Mouse (Mus musculus): ENCODE measurements around the gene Vcam1. TPM values are rescaled to one million over a fixed set of nuclear protein-coding genes. Genes with fewer than 3 reads are reported as not detected.

Vcam1 gene
- 10 to 100 TPM; 20.7 to 24.3 TPM for total RNA-seq (2021)

GRCm38 (mm10) chr3:116129259-116129738 is at the start of gene Vcam1:
Gene Vcam1 (minus strand): TSS chr3:116129688.
- peak; percentile 31 to 32 for DNase-seq

- DNase-seq: no peak
Observed at GRCm38 (mm10) chr3:116175106-116175505, 45.6 kb upstream of the Vcam1 start.

- no peak for DNase-seq
Observed at GRCm38 (mm10) chr3:116171461-116171860, 42.0 kb upstream of the Vcam1 start.

GRCm38 (mm10) chr3:116168056-116168455 is 38.6 kb upstream of the Vcam1 start:
- no peak for DNase-seq

DNA sequence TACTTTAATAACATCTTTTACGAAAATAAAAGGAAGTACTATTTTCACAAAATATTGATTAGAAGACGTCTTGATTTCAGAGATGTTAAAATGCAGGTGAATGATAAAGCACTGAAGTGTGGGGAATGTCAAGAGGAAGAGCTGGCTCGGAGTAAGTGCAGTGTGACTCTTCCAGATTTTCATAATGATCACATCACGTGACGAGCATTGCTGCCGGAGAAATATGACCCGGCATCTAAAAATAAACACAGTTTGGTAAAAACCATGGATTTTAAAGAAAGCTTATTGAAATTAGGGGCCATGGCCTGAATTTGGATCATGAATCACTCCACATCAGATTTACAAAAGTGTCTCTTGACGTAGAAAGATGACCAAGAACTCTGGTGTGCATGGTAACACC is 36.8 kb upstream of the Vcam1 start:
- DNase-seq: no peak

DNA sequence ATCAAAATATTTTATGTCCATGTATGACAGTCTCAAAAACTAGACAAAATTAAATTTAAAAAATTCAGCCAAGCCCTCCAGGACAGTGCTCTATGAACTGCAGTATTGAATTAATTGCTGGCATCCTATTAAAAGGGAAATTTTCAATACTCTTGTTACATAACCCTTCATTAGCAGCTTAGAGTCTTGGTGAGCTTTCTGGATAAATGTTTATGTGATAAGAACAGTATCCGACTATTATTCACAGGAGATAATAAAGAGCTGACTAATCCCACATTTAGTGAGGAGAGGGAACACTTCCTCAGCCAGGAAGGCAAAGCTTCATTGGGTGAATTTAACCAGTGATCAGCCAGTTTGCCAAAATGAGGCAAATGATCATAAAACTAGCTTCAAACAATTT is 35.5 kb upstream of the Vcam1 start:
- DNase-seq: no peak

DNA sequence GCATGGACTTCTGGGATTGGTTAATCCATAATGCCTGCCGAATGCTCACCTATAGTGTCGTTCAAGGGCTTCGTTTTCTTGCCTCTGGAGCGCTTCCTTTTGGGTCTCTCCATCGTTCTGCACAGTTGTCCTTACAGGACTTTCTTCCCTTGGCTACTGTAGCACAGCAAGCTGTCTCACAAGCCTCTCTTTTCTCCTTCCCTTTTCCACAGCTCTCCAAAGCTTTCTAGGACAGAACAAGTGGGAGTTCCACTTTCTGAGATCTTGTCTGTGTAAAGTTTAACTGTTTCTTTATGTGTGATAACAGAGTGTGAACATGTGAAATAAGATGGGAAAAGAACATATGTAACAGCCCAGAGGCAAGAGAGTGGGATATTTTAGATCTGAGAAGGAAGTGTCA is 34.0 kb upstream of the Vcam1 start:
- no peak for DNase-seq

DNA sequence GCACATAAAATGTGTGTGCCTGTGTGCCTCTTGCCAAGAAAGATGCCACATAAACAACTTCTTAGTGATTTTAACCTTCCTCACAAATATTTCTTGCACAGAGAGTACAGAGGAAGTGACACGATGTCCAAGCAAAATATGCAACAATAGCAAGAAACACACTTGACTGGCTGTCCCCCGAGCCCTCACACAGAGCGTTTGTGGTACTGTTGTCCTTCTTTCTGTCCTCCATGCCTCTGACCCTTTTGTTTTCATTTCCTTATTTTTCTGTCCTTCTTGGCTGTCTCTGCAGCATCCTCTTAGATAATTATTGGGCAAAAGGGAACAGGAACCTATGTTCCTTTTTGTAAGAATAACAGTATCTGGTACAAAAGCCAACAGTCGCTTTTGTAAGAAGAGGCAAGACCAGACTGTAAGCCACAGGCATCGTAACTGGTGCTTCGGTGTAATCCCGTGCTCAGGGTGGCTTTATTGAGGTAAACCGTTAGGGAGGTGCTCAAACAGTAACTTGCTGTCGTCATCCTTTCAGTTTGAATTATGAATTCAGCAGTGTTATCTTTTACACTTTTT is 32.7 kb upstream of the Vcam1 start:
- DNase-seq: no peak

DNA sequence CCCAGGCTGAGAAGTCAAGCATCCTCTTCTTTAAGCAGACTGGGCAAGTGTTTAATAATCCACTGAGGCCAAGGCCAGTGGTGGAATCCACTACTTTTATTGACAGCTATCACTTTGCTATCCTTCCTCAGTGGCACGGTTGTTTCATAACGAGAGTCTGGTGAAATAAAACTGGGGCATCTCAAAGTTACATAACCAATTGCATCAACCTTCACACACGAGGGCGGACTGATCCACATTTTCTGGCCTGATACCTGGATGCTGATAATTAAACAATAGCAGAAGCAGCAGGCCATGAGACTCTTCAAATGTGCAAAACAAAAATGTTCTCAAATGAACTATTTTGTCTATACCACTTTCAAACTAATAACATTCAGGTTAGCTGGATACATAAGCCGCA is 29.9 kb upstream of the Vcam1 start:
- DNase-seq: no peak

GRCm38 (mm10) chr3:116157447-116157990 is 28.0 kb upstream of the Vcam1 start:
- DNase-seq: no peak

GRCm38 (mm10) chr3:116150056-116150632 is 20.7 kb upstream of the Vcam1 start:
- DNase-seq: no peak

- no peak for DNase-seq
Observed at GRCm38 (mm10) chr3:116149096-116149495, 19.6 kb upstream of the Vcam1 start.

GRCm38 (mm10) chr3:116148676-116149075 is 19.2 kb upstream of the Vcam1 start:
- DNase-seq: no peak

- DNase-seq: no peak
Observed at GRCm38 (mm10) chr3:116141226-116141625, 11.7 kb upstream of the Vcam1 start.

- no peak for DNase-seq
Observed at GRCm38 (mm10) chr3:116139000-116139399, 9.5 kb upstream of the Vcam1 start.

DNA sequence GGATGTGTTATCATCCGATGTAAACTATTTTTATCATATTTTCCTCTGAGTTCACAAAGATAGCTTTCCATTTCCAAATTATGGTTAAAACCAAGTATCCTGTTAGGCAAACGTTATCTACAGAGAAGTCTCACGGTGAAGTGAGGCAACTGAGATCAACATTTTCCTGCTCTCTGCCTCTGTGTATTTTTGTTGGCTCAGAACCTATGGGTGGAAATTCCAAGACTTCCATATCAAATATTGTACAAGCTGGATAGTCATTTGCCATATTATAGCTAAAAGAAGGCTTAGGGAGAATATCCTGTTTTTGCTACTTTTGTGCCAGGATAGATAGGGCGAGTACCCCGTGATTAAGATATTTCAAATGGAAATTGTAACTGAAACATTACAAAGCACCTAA is 8.6 kb upstream of the Vcam1 start:
- no peak for DNase-seq

GRCm38 (mm10) chr3:116133363-116133762 is 3.9 kb upstream of the Vcam1 start:
- DNase-seq: no peak

GRCm38 (mm10) chr3:116130711-116131110 is 1.2 kb upstream of the Vcam1 start:
- DNase-seq: no peak

- no peak for DNase-seq
Observed at GRCm38 (mm10) chr3:116129841-116130595, 530 bp upstream of the Vcam1 start.

GRCm38 (mm10) chr3:116128311-116129204 is 930 bp downstream of the Vcam1 start:
- DNase-seq: no peak

GRCm38 (mm10) chr3:116127836-116128235 is 1.7 kb downstream of the Vcam1 start:
- DNase-seq: no peak

GRCm38 (mm10) chr3:116127281-116127680 is 2.2 kb downstream of the Vcam1 start:
- DNase-seq: no peak

Data from layer of hippocampus, postnatal 36 days (tissue).